Comparison of ENCODE assay signal across 22 mouse cellular contexts in genomic region chr17:27315428-27315827, GRCm38 (mm10).
DNase-seq lines count a peak whose midpoint lies in the region; ATAC-seq and TF ChIP-seq lines count a peak whose summit lies in the region.
"Had no signal": no experiment of that assay in that cellular context is flagged by ENCODE, and none has a peak within 500 bp of the region (broad histone marks: within the 10 kb centered on the region; RNA-seq: fewer than 3 reads in every experiment).

No protein-coding gene starts in this region.

- no peak for TF ChIP-seq POLR2A in testis, adult 2 months (IDR thresholded peaks at IDR 0.05; ENCODE audit: control insufficient read depth, low read depth, low read length)

- H3K4me2 ChIP-seq in forebrain, embryonic 14.5 days (ENCODE audit: low read length): no peak overlapping the region
- no peak overlapping the region for H3K4me2 ChIP-seq in forebrain, embryonic 13.5 days
- no peak overlapping the region for H3K4me2 ChIP-seq in hindbrain, embryonic 14.5 days (replicated peaks)
- H3K4me2 ChIP-seq: embryonic facial prominence, embryonic 12.5 days; embryonic facial prominence, embryonic 15.5 days; heart, embryonic 13.5 days; hindbrain, embryonic 13.5 days had no signal

- no peak overlapping the region for H3K27ac ChIP-seq in forebrain, embryonic 14.5 days (ENCODE audit: low read depth, low read length)
- H3K27ac ChIP-seq in forebrain, embryonic 13.5 days: no peak overlapping the region
- 0 out of 2 replicates have a peak overlapping the region, but pooled peaks have one; percentile 45 for H3K27ac ChIP-seq in hindbrain, embryonic 10.5 days
- no peak overlapping the region for H3K27ac ChIP-seq in hindbrain, embryonic 14.5 days
- H3K27ac ChIP-seq in testis, adult 2 months (ENCODE audit: control insufficient read depth, insufficient read depth, low read depth, low read length): 0 out of 2 replicates have a peak overlapping the region, but pooled peaks have one; percentile 37
- H3K27ac ChIP-seq: embryonic facial prominence, embryonic 12.5 days; embryonic facial prominence, embryonic 15.5 days; heart, adult 2 months; heart, embryonic 10.5 days; heart, embryonic 13.5 days; hindbrain, embryonic 13.5 days had no signal

- WGBS in forebrain, embryonic 14.5 days: 26% methylated on average over 3 of the region's 3 CpGs
- WGBS in forebrain, embryonic 13.5 days: 38% methylated on average over 3 of the region's 3 CpGs
- 59% methylated on average over 3 of the region's 3 CpGs for WGBS in hindbrain, embryonic 10.5 days
- 62% methylated on average over 3 of the region's 3 CpGs for WGBS in hindbrain, embryonic 14.5 days

- H3K4me3 ChIP-seq in forebrain, embryonic 14.5 days (ENCODE audit: low read depth, low read length): no peak overlapping the region
- no peak overlapping the region for H3K4me3 ChIP-seq in forebrain, embryonic 13.5 days
- no peak overlapping the region for H3K4me3 ChIP-seq in hindbrain, embryonic 10.5 days
- H3K4me3 ChIP-seq in hindbrain, embryonic 14.5 days (replicated peaks; ENCODE audit: low read length): no peak overlapping the region
- no peak overlapping the region for H3K4me3 ChIP-seq in testis, adult 2 months (ENCODE audit: control insufficient read depth, low read depth, low read length)
- H3K4me3 ChIP-seq: embryonic facial prominence, embryonic 12.5 days; embryonic facial prominence, embryonic 15.5 days; heart, adult 2 months; heart, embryonic 10.5 days; heart, embryonic 13.5 days; hindbrain, embryonic 13.5 days had no signal

- ATAC-seq in forebrain, embryonic 14.5 days: peak; percentile 24; the same call in 1 of the 2 replicates
- no peak for ATAC-seq in forebrain, embryonic 13.5 days
- no peak for ATAC-seq in hindbrain, embryonic 14.5 days (ENCODE audit: low FRiP score)
- ATAC-seq: CD4-positive, CD25-positive, alpha-beta regulatory T cell, adult 4 months; intestine, postnatal 0 days had no signal

- H3K9ac ChIP-seq in forebrain, embryonic 14.5 days (ENCODE audit: low read length): no peak overlapping the region
- no peak overlapping the region for H3K9ac ChIP-seq in forebrain, embryonic 13.5 days
- no peak overlapping the region for H3K9ac ChIP-seq in hindbrain, embryonic 14.5 days
- H3K9ac ChIP-seq: embryonic facial prominence, embryonic 12.5 days; embryonic facial prominence, embryonic 15.5 days; heart, embryonic 13.5 days; hindbrain, embryonic 13.5 days had no signal

- H3K36me3 ChIP-seq in forebrain, embryonic 14.5 days (ENCODE audit: control insufficient read depth, insufficient read depth, low read length): no peaks in the 10 kb centered on the region
- H3K36me3 ChIP-seq in forebrain, embryonic 13.5 days (ENCODE audit: poor library complexity, severe bottlenecking): no peaks in the 10 kb centered on the region
- no peaks in the 10 kb centered on the region for H3K36me3 ChIP-seq in hindbrain, embryonic 10.5 days
- no peaks in the 10 kb centered on the region for H3K36me3 ChIP-seq in hindbrain, embryonic 14.5 days (replicated peaks; ENCODE audit: control insufficient read depth, insufficient read depth)
- H3K36me3 ChIP-seq in testis, adult 2 months (ENCODE audit: control insufficient read depth, insufficient read depth, low read length): peaks cover 2% of the 10 kb centered on the region
- H3K36me3 ChIP-seq: embryonic facial prominence, embryonic 12.5 days; embryonic facial prominence, embryonic 15.5 days; heart, embryonic 10.5 days; heart, embryonic 13.5 days; hindbrain, embryonic 13.5 days had no signal

- no peak for DNase-seq in forebrain, embryonic 14.5 days (ENCODE audit: low spot score)
- no peak for DNase-seq in hindbrain, embryonic 10.5 days (ENCODE audit: low spot score)
- no peak for DNase-seq in hindbrain, embryonic 14.5 days (ENCODE audit: low spot score)
- DNase-seq in testis, postnatal 14 days (ENCODE audit: low spot score): no peak
- DNase-seq: adrenal gland, adult 2 months; cerebellum, adult 11 months; cerebellum, adult 9-11 months; gastrocnemius, postnatal 10 days; gastrocnemius, postnatal 36 days; heart, adult 2 months; heart, postnatal 14 days; heart, postnatal 4 days; kidney, adult 2 months had no signal

- no peak for TF ChIP-seq CTCF in testis, adult 2 months (IDR thresholded peaks at IDR 0.05; ENCODE audit: control insufficient read depth, insufficient read depth, insufficient replicate concordance, low read depth, low read length)

- no peaks in the 10 kb centered on the region for H3K9me3 ChIP-seq in forebrain, embryonic 14.5 days (replicated peaks; ENCODE audit: control insufficient read depth, low read length)
- no peaks in the 10 kb centered on the region for H3K9me3 ChIP-seq in forebrain, embryonic 13.5 days (replicated peaks)
- no peaks in the 10 kb centered on the region for H3K9me3 ChIP-seq in hindbrain, embryonic 10.5 days
- H3K9me3 ChIP-seq in hindbrain, embryonic 14.5 days (ENCODE audit: control insufficient read depth, low read length): no peaks in the 10 kb centered on the region
- H3K9me3 ChIP-seq: embryonic facial prominence, embryonic 12.5 days; embryonic facial prominence, embryonic 15.5 days; heart, embryonic 10.5 days; heart, embryonic 13.5 days; hindbrain, embryonic 13.5 days had no signal

- no peaks in the 10 kb centered on the region for H3K27me3 ChIP-seq in forebrain, embryonic 14.5 days (replicated peaks; ENCODE audit: control insufficient read depth, insufficient read depth, low read length)
- H3K27me3 ChIP-seq in forebrain, embryonic 13.5 days: peaks cover 10% of the 10 kb centered on the region; the same call in 1 of the 2 replicates
- H3K27me3 ChIP-seq in hindbrain, embryonic 10.5 days (ENCODE audit: insufficient read depth, poor library complexity, severe bottlenecking): peaks cover 7% of the 10 kb centered on the region; the same call in 1 of the 2 replicates
- H3K27me3 ChIP-seq in hindbrain, embryonic 14.5 days (ENCODE audit: control insufficient read depth, insufficient read depth, low read length): no peaks in the 10 kb centered on the region
- no peaks in the 10 kb centered on the region for H3K27me3 ChIP-seq in testis, adult 2 months (ENCODE audit: control insufficient read depth, insufficient read depth, low read length)
- H3K27me3 ChIP-seq: embryonic facial prominence, embryonic 12.5 days; embryonic facial prominence, embryonic 15.5 days had no signal

- peaks cover 27% of the 10 kb centered on the region for H3K4me1 ChIP-seq in forebrain, embryonic 14.5 days (ENCODE audit: control insufficient read depth, insufficient read depth, low read length)
- H3K4me1 ChIP-seq in forebrain, embryonic 13.5 days: peaks cover 43% of the 10 kb centered on the region
- H3K4me1 ChIP-seq in hindbrain, embryonic 10.5 days (replicated peaks): peaks cover 52% of the 10 kb centered on the region
- H3K4me1 ChIP-seq in hindbrain, embryonic 14.5 days (replicated peaks; ENCODE audit: control insufficient read depth, insufficient read depth, low read length): peaks cover 16% of the 10 kb centered on the region
- peaks cover 33% of the 10 kb centered on the region for H3K4me1 ChIP-seq in testis, adult 2 months (ENCODE audit: control insufficient read depth, insufficient read depth, low read length)

Comparison
In these comparisons a context has a peak if more than half of its experiments do, and no peak if none do; other contexts are left out.
1. H3K27ac ChIP-seq: peak in hindbrain, embryonic 10.5 days (single experiment) and testis, adult 2 months (single experiment); none in forebrain, embryonic 14.5 days (single experiment), forebrain, embryonic 13.5 days (single experiment) and hindbrain, embryonic 14.5 days (single experiment).